Mouse (Mus musculus) bone marrow, adult 2 months (tissue): ENCODE measurements around the gene Fam90a1a.

Source experiments
- CTCF ChIP-seq: fragments of 200-500 bp; IDR thresholded peaks from 2 replicates; pipeline ENCODE4 v1.5.1; 2011; ENCODE audit warnings: low read length, control low read depth; ENCODE audit not compliant: control insufficient read depth, insufficient read depth
- POLR2A ChIP-seq: fragments of 200-500 bp; IDR thresholded peaks from 2 replicates; pipeline ENCODE4 v1.6.1; 2011; ENCODE audit warnings: low read depth, mild to moderate bottlenecking, control low read depth, low read length, borderline replicate concordance; ENCODE audit not compliant: control insufficient read depth

DNA sequence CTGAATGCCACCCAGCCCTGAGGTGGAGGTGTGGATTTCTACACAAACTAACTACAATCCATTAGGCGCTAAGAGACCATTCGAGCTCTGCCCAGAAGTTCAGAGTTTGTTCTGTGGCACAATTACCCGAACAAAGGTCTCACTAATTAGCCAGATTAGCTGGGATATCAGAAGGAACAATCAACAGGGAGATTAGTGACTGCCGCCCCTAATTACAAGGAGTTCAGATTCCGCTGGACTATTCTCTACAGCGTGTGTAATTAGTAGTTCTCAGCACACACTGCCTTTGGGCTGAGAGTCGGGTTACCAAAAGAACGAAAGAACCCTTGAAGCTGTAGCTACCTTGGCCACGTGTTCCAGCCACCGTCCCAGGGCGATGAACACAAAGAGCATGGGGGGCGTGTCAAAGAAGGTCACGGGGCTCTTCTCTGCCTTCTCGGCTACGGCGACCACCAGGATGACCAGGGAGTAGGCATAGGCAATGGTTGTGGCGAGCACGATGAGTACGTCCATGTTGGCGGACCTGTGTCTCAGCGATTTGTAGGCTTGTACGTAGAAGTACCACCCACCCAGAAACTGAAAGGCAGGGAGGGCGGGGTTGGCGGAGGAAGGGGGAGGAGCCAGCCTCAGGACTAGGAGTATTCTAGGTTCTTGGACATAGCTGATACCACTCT lies 54.7 kb downstream of the Fam90a1a start:
- TF ChIP-seq CTCF: no peak
- no peak for TF ChIP-seq POLR2A
